Mouse (Mus musculus): ENCODE data around the gene Gm13271. TPM values are rescaled to one million over a fixed set of nuclear protein-coding genes. Genes with fewer than 3 reads are reported as not detected.
"Not testable (repeated sequence)": the region's sequence is repeated elsewhere in the genome, so short reads cannot be mapped to it uniquely, and the experiment has no call there.

Gm13271 gene
- total RNA-seq, 2 experiments from 2014 or later, result not detected

- DNase-seq (ENCODE audit: low spot score in 2 of 2), result peak in 1 of 2 experiments; percentile 22
These were observed 5.1 kb downstream of the Gm13271 start, which contains the start of gene Gm13283 for GRCm38 (mm10) chr4:88759610-88760268. Gene Gm13283 (plus strand): TSS chr4:88760119.

- peak in 1 of 2 experiments; percentile 34 for DNase-seq (ENCODE audit: low spot score in 2 of 2)
These were observed 5.8 kb downstream of the Gm13271 start for GRCm38 (mm10) chr4:88760431-88760830.

GRCm38 (mm10) chr4:88761776-88762175, 7.1 kb downstream of the Gm13271 start:
- DNase-seq (ENCODE audit: low spot score in 2 of 2), result peak; percentile 62 to 76

- DNase-seq (ENCODE audit: low spot score in 2 of 2), result peak in 1 of 2 experiments; percentile 16
These were observed 7.7 kb downstream of the Gm13271 start for GRCm38 (mm10) chr4:88762341-88762740.

- peak in 1 of 2 experiments; percentile 18 for DNase-seq (ENCODE audit: low spot score in 2 of 2)
These were observed 8.8 kb downstream of the Gm13271 start for GRCm38 (mm10) chr4:88763384-88764018.

GRCm38 (mm10) chr4:88773534-88773933, 18.9 kb downstream of the Gm13271 start, which contains the start of gene Gm13290:
Gene Gm13290 (plus strand): TSS chr4:88773834.
- DNase-seq (ENCODE audit: low spot score in 2 of 2), result not testable (repeated sequence)

- not testable (repeated sequence) for DNase-seq (ENCODE audit: low spot score in 2 of 2)
These were observed 22.0 kb downstream of the Gm13271 start, which contains the start of gene Gm13289 for GRCm38 (mm10) chr4:88776622-88777021. Gene Gm13289 (plus strand): TSS chr4:88776922.

- DNase-seq (ENCODE audit: low spot score in 2 of 2), result not testable (repeated sequence)
These were observed 24.9 kb downstream of the Gm13271 start, which contains the start of gene Gm13272 for GRCm38 (mm10) chr4:88779550-88779949. Gene Gm13272 (plus strand): TSS chr4:88779850.

GRCm38 (mm10) chr4:88780320-88780719, 25.7 kb downstream of the Gm13271 start:
- not testable (repeated sequence) for DNase-seq (ENCODE audit: low spot score in 2 of 2)

- not testable (repeated sequence) for DNase-seq (ENCODE audit: low spot score in 2 of 2)
These were observed 27.2 kb downstream of the Gm13271 start, which contains the start of gene Ifnz for GRCm38 (mm10) chr4:88781831-88782230. Gene Ifnz (plus strand): TSS chr4:88782131.

- not testable (repeated sequence) for DNase-seq (ENCODE audit: low spot score in 2 of 2)
These were observed 27.7 kb downstream of the Gm13271 start for GRCm38 (mm10) chr4:88782335-88782734.

GRCm38 (mm10) chr4:88785409-88785808, 30.7 kb downstream of the Gm13271 start, which contains the start of gene Gm13276:
Gene Gm13276 (plus strand): TSS chr4:88785709.
- not testable (repeated sequence) for DNase-seq (ENCODE audit: low spot score in 2 of 2)

GRCm38 (mm10) chr4:88788402-88788801, 33.7 kb downstream of the Gm13271 start, which contains the start of gene Gm13277:
Gene Gm13277 (plus strand): TSS chr4:88788632.
- peak; percentile 14 to 16 for DNase-seq (ENCODE audit: low spot score in 2 of 2)

GRCm38 (mm10) chr4:88791250-88791649, 36.6 kb downstream of the Gm13271 start, which contains the start of gene Gm13278:
Gene Gm13278 (plus strand): TSS chr4:88791550.
- not testable (repeated sequence) for DNase-seq (ENCODE audit: low spot score in 2 of 2)

- peak; percentile 34 to 37 for DNase-seq (ENCODE audit: low spot score in 2 of 2)
These were observed 39.4 kb downstream of the Gm13271 start, which contains the start of gene Gm13275 for GRCm38 (mm10) chr4:88793936-88794675. Gene Gm13275 (plus strand): TSS chr4:88794487.

- DNase-seq (ENCODE audit: low spot score in 2 of 2), result not testable (repeated sequence)
These were observed 42.4 kb downstream of the Gm13271 start, which contains the start of gene Gm13279 for GRCm38 (mm10) chr4:88797097-88797496. Gene Gm13279 (plus strand): TSS chr4:88797397.

- not testable (repeated sequence) for DNase-seq (ENCODE audit: low spot score in 2 of 2)
These were observed 44.7 kb downstream of the Gm13271 start, which contains the start of gene Gm13285 for GRCm38 (mm10) chr4:88799365-88799764. Gene Gm13285 (plus strand): TSS chr4:88799665.

- DNase-seq (ENCODE audit: low spot score in 2 of 2), result not testable (repeated sequence)
These were observed 48.3 kb downstream of the Gm13271 start, which contains the start of gene Gm13287 for GRCm38 (mm10) chr4:88802954-88803353. Gene Gm13287 (plus strand): TSS chr4:88803254.
